Comparison of ENCODE assay signal across 9 mouse cellular contexts in the genomic region with DNA sequence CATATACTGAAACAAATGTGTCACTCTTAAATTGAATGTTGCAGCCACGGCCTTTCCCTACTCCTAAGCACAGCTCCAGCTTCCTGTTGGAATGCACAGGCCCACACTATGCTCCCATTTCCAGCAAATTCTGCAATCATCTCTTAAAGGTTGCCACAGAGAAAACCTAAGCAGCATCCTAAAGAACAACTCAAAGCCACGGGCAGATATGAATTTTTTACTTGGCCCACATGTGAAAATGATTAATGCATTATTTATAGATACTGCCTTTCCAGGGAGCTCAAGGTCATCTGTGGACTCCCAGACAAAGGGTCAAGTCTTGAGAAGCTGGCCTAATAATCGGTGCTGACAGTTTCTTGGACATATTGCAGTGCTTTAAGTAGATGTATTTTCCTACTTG.
A peak's percentile ranks its signal among the peaks of the same experiment; 100 is the strongest.
DNase-seq lines count a peak whose midpoint lies in the region; ATAC-seq and TF ChIP-seq lines count a peak whose summit lies in the region.
"Had no signal": no experiment of that assay in that cellular context is flagged by ENCODE, and none has a peak within 500 bp of the region (broad histone marks: within the 10 kb centered on the region; RNA-seq: fewer than 3 reads in every experiment).

No protein-coding gene starts in this region.

- H3K9ac ChIP-seq in embryonic facial prominence, embryonic 13.5 days: no peak overlapping the region
- no peak overlapping the region for H3K9ac ChIP-seq in hindbrain, embryonic 14.5 days

- DNase-seq in layer of hippocampus, adult 2 months (ENCODE audit: low spot score in 2 of 2): no peak
- no peak for DNase-seq in layer of hippocampus, adult 9-10 months (ENCODE audit: low spot score)
- no peak for DNase-seq in hindbrain, embryonic 14.5 days (ENCODE audit: low spot score)
- peak; percentile 39 for DNase-seq in retina, embryonic 14.5 days (ENCODE audit: low spot score)
- DNase-seq in urinary bladder, postnatal 25 days (ENCODE audit: low spot score): no peak
- no peak for DNase-seq in thymus, postnatal 0 days (ENCODE audit: low spot score)
- DNase-seq: lung, postnatal 14 days; right cerebral cortex, adult 18-20 months had no signal

- H3K4me3 ChIP-seq in layer of hippocampus, adult 2 months: no peak overlapping the region
- H3K4me3 ChIP-seq in embryonic facial prominence, embryonic 13.5 days: no peak overlapping the region
- H3K4me3 ChIP-seq in hindbrain, embryonic 14.5 days (replicated peaks; ENCODE audit: low read length): no peak overlapping the region

- H3K4me1 ChIP-seq in embryonic facial prominence, embryonic 13.5 days: peaks cover 9% of the 10 kb centered on the region; the same call in 1 of the 2 replicates
- peaks cover 24% of the 10 kb centered on the region for H3K4me1 ChIP-seq in hindbrain, embryonic 14.5 days (replicated peaks; ENCODE audit: control insufficient read depth, insufficient read depth, low read length)

- no peak for TF ChIP-seq CTCF in layer of hippocampus, adult 2 months (conservative IDR thresholded peaks at IDR 0.05)

- WGBS in embryonic facial prominence, embryonic 13.5 days: 36% methylated on average over 3 of the region's 3 CpGs
- WGBS in hindbrain, embryonic 14.5 days: 16% methylated on average over 3 of the region's 3 CpGs

- no peaks in the 10 kb centered on the region for H3K9me3 ChIP-seq in embryonic facial prominence, embryonic 13.5 days
- no peaks in the 10 kb centered on the region for H3K9me3 ChIP-seq in hindbrain, embryonic 14.5 days (ENCODE audit: control insufficient read depth, low read length)

- H3K27ac ChIP-seq in layer of hippocampus, adult 2 months: peak overlapping the region; percentile 58
- H3K27ac ChIP-seq in embryonic facial prominence, embryonic 13.5 days: peak overlapping the region; percentile 70
- peak overlapping the region; percentile 79 for H3K27ac ChIP-seq in hindbrain, embryonic 14.5 days

- H3K4me2 ChIP-seq in embryonic facial prominence, embryonic 13.5 days: no peak overlapping the region
- H3K4me2 ChIP-seq in hindbrain, embryonic 14.5 days (replicated peaks): no peak overlapping the region

- no peaks in the 10 kb centered on the region for H3K36me3 ChIP-seq in embryonic facial prominence, embryonic 13.5 days
- no peaks in the 10 kb centered on the region for H3K36me3 ChIP-seq in hindbrain, embryonic 14.5 days (replicated peaks; ENCODE audit: control insufficient read depth, insufficient read depth)

- no peaks in the 10 kb centered on the region for H3K27me3 ChIP-seq in embryonic facial prominence, embryonic 13.5 days
- no peaks in the 10 kb centered on the region for H3K27me3 ChIP-seq in hindbrain, embryonic 14.5 days (ENCODE audit: control insufficient read depth, insufficient read depth, low read length)

- no peak for ATAC-seq in embryonic facial prominence, embryonic 13.5 days (ENCODE audit: insufficient number of reproducible peaks, insufficient read depth, low FRiP score, low TSS enrichment, low read depth)
- ATAC-seq in hindbrain, embryonic 14.5 days (ENCODE audit: low FRiP score): no peak
